Mouse (Mus musculus): ENCODE results near the gene Fetub. TPM values are rescaled to one million over a fixed set of nuclear protein-coding genes. Genes with fewer than 3 reads are reported as not detected.

The Fetub gene
- polyA plus RNA-seq, 1 experiment from 2014 or later: not detected

DNA sequence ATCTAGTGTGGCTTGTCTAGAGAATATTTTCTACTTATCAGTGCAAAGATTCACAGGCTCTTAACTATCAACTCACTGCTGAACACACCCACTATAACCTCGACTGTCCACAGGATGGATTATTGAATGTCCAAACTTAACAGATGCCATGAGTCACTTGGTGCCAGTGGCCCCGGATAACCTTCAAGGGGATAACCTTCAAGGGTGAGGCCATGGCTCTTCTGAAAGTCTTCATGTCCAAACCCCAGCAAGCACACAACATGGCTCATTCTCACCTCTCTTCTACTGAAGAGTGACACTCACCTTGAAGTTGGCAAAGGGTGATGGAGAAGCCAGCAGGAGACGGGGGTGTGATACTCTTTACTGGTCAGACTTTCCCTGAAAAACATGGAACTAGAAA, 31.4 kb upstream of the Fetub start:
- H3K9ac ChIP-seq: no peak overlapping the region
- no peak overlapping the region for H3K4me3 ChIP-seq
- no peak overlapping the region for H3K27ac ChIP-seq
- no peaks in the 10 kb centered on the region for H3K27me3 ChIP-seq
- no peak for ATAC-seq (replicated peaks; ENCODE audit: insufficient number of reproducible peaks, insufficient read depth, low FRiP score, low read depth)
- H3K4me1 ChIP-seq (replicated peaks): 0 out of 2 replicates have a peak, but pooled peaks cover 2% of the 10 kb centered on the region
- no peaks in the 10 kb centered on the region for H3K36me3 ChIP-seq
- H3K4me2 ChIP-seq: no peak overlapping the region
- 69% methylated on average over 3 of the region's 3 CpGs for WGBS
- no peaks in the 10 kb centered on the region for H3K9me3 ChIP-seq (replicated peaks)

DNA sequence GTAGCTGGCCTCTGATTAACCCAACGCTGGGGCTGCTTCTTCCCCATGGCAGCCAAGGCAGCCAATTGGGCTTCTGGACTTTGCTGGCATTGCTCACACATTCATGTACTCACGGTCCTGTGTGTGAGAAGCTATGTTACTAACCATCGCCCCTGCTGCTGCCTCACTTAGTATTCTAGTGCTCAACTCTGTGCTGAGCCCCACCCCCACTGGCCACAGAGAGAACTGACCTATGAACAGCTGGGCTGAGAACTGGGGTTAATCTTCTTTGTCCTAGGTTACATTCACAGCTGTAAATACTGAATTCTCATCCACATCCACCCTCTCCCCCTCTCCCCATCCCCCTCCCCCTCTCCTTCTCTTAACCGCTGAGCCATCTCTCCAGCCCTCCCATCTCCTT, 29.3 kb upstream of the Fetub start:
- no peak overlapping the region for H3K9ac ChIP-seq
- H3K36me3 ChIP-seq: no peaks in the 10 kb centered on the region
- no peak overlapping the region for H3K4me2 ChIP-seq
- WGBS: 75% methylated on average over 4 of the region's 4 CpGs
- H3K9me3 ChIP-seq (replicated peaks): no peaks in the 10 kb centered on the region
- H3K27me3 ChIP-seq: no peaks in the 10 kb centered on the region
- H3K4me3 ChIP-seq: no peak overlapping the region
- no peak overlapping the region for H3K27ac ChIP-seq
- no peak for ATAC-seq (replicated peaks; ENCODE audit: insufficient number of reproducible peaks, insufficient read depth, low FRiP score, low read depth)
- no peaks in the 10 kb centered on the region for H3K4me1 ChIP-seq (replicated peaks)

DNA sequence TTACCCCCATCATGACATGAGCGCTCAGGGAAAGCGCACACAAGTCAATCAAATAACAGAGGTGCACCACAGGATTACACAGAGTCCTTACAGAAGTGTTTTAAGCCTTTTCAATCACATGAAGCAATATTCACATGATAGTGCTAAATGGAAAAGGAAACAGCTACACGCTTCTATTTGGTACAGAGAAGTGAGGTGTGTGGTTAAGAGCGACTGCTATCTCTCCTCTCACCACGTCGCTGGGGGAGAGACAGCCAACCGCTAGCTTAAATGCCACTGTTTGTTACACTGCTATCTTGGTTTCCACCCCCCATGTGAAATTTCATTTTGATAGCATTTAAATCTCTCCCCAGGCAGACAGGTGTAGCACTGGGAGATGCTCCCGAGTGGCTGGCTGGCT, 28.4 kb upstream of the Fetub start:
- Histone ChIP-seq H3K27ac (no peak overlapping the region), H3K27me3 (no peaks in the 10 kb centered on the region), H3K4me2 (no peak overlapping the region), H3K9ac (no peak overlapping the region), H3K4me3 (no peak overlapping the region), H3K36me3 (no peaks in the 10 kb centered on the region), H3K9me3 (replicated peaks) (no peaks in the 10 kb centered on the region), H3K4me1 (replicated peaks) (no peaks in the 10 kb centered on the region)
- ATAC-seq (replicated peaks; ENCODE audit: insufficient number of reproducible peaks, insufficient read depth, low FRiP score, low read depth): no peak
- 74% methylated on average over 8 of the region's 8 CpGs for WGBS

DNA sequence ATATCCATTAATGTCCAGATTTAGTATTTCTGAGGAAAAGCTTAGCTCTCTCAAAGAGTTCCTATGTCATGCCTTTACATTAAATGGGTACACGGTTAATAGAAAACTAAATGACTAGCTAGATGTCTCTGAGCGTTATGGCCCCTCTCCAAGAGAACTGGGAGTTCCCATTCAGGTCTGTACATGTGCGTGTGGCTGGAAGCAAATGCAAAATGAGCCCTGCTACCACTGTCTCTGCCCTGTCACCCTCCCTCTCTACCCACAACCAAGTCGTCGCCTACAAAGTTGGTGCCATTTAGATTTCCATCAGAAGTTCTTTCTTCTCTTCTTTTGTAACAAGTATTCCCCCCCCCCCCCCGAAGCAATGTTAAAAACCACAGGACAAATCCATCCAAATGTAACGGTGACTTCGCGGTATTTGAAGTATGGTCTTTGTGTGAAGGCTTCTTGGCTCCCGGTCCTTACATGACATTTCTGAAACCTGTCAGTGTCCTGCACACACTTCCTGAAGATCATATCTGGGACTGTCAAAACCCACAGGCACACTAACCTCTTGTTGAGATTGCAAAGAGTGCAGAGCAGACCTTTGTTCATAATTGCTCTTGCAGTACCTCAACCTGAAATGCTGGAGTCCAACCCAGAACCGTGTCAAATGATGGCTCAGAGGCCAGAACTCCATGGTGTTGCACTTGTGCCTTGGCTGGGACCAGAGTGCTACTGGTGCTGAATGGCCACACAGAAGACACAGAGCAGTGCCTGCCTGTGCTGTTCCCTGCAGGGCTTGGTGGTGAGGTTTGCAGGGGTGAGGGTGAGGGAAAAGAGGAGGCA, 27.2 kb upstream of the Fetub start, which contains the start of gene Ahsg:
Gene Ahsg (plus strand): TSS at position 595 of the 828 bp plus-strand sequence.
- Histone ChIP-seq H3K9me3 (replicated peaks) (no peaks in the 10 kb centered on the region), H3K27me3 (no peaks in the 10 kb centered on the region), H3K27ac (no peak within 1 kb of the TSS), H3K4me2 (no peak within 1 kb of the TSS), H3K36me3 (no peaks in the 10 kb centered on the region), H3K4me1 (replicated peaks) (no peaks in the 10 kb centered on the region), H3K9ac (no peak within 1 kb of the TSS), H3K4me3 (no peak within 1 kb of the TSS)
- 71% methylated on average over 11 of the region's 11 CpGs for WGBS
- ATAC-seq (replicated peaks; ENCODE audit: insufficient number of reproducible peaks, insufficient read depth, low FRiP score, low read depth): no peak

DNA sequence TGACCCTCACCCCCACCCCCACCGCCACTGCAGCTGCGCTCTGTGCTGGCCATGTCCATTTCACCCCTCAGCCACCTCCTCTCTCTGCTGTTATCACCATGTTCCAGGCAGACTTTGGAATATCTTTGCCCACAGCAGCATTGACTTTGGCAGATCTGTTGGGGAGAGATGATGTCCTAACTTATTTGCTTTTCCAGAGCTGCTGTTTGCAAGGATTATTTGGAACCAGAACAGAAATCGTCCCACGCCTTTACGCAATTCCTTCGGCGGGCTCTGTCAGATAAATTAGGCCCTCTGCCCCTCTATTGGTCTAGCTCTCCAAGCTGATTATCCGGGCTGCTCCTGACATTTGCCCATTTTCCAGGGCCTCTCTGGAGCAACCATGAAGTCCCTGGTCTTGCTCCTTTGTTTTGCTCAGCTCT, 26.4 kb upstream of the Fetub start:
- no peaks in the 10 kb centered on the region for H3K9me3 ChIP-seq (replicated peaks)
- no peak overlapping the region for H3K4me3 ChIP-seq
- H3K9ac ChIP-seq: no peak overlapping the region
- H3K27ac ChIP-seq: no peak overlapping the region
- H3K27me3 ChIP-seq: no peaks in the 10 kb centered on the region
- no peaks in the 10 kb centered on the region for H3K4me1 ChIP-seq (replicated peaks)
- no peaks in the 10 kb centered on the region for H3K36me3 ChIP-seq
- 76% methylated on average over 8 of the region's 8 CpGs for WGBS
- H3K4me2 ChIP-seq: no peak overlapping the region
- no peak for ATAC-seq (replicated peaks; ENCODE audit: insufficient number of reproducible peaks, insufficient read depth, low FRiP score, low read depth)

DNA sequence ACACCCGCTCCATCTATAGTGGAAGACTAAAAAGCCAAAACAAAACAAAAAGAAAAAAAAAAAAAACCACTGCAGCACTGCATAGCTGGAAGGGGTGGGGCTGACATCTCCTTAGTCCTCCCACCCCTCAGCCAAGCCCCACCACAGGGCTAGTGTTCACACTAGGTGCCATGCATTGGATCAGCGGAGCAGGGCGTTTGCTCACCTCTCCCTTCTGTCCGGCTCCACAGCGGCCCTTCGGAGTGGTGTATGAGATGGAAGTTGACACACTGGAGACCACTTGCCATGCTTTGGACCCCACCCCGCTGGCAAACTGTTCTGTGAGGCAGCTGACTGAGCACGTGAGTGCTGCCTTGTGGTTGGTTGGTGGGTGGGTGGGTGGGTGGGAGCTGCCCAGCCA, 24.0 kb upstream of the Fetub start:
- no peaks in the 10 kb centered on the region for H3K27me3 ChIP-seq
- H3K9me3 ChIP-seq (replicated peaks): no peaks in the 10 kb centered on the region
- no peaks in the 10 kb centered on the region for H3K36me3 ChIP-seq
- no peak overlapping the region for H3K4me2 ChIP-seq
- H3K4me3 ChIP-seq: no peak overlapping the region
- H3K27ac ChIP-seq: no peak overlapping the region
- ATAC-seq (replicated peaks; ENCODE audit: insufficient number of reproducible peaks, insufficient read depth, low FRiP score, low read depth): no peak
- WGBS: 66% methylated on average over 8 of the region's 8 CpGs
- no peaks in the 10 kb centered on the region for H3K4me1 ChIP-seq (replicated peaks)
- H3K9ac ChIP-seq: no peak overlapping the region

DNA sequence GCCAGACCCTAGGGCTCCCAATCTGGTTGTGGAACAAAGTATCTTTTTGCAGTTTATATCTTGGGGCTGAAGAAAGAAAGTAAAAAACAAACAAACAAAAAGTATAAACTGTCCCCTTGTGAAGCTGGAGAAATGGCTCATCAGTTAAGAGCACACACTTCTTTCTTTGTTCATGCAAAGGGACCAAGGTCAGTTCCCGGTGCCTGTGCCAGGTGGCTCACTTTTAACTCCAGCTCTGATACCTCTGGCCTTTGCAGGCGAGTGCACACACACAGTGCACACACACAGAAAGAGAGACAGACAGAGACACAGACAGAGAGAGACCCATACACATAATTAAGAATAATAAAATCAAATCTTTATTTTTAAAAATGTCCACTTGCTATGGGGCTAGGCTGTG, 21.5 kb upstream of the Fetub start:
- no peaks in the 10 kb centered on the region for H3K9me3 ChIP-seq (replicated peaks)
- H3K4me1 ChIP-seq (replicated peaks): no peaks in the 10 kb centered on the region
- no peak overlapping the region for H3K4me3 ChIP-seq
- WGBS: 51% methylated on average over 2 of the region's 2 CpGs
- no peak overlapping the region for H3K4me2 ChIP-seq
- no peaks in the 10 kb centered on the region for H3K36me3 ChIP-seq
- no peak for ATAC-seq (replicated peaks; ENCODE audit: insufficient number of reproducible peaks, insufficient read depth, low FRiP score, low read depth)
- H3K27ac ChIP-seq: no peak overlapping the region
- H3K27me3 ChIP-seq: no peaks in the 10 kb centered on the region
- H3K9ac ChIP-seq: no peak overlapping the region

DNA sequence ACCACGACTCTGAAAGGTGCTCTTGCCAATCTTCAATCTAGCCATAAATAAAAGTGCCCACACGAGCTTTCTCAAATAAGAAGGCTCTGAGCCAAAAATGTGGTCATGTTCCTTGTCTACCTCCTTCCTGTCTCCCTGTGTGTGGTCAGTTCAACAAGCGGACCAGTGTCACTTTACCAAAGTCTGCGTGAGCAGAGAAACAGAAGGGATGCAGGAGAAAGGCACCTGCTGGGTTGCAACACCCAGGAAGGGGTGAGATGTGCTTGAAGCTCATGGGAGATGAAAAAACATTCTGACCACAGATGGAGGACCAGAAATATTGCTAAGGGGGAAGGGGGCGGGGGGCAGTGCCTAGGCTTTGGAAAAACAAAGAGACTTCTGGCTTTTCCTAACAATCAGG, 18.8 kb upstream of the Fetub start:
- H3K36me3 ChIP-seq: no peaks in the 10 kb centered on the region
- 50% methylated on average over 5 of the region's 5 CpGs for WGBS
- no peak overlapping the region for H3K9ac ChIP-seq
- no peaks in the 10 kb centered on the region for H3K4me1 ChIP-seq (replicated peaks)
- ATAC-seq (replicated peaks; ENCODE audit: insufficient number of reproducible peaks, insufficient read depth, low FRiP score, low read depth): no peak
- H3K4me3 ChIP-seq: no peak overlapping the region
- H3K9me3 ChIP-seq (replicated peaks): no peaks in the 10 kb centered on the region
- H3K4me2 ChIP-seq: no peak overlapping the region
- H3K27me3 ChIP-seq: no peaks in the 10 kb centered on the region
- H3K27ac ChIP-seq: no peak overlapping the region

DNA sequence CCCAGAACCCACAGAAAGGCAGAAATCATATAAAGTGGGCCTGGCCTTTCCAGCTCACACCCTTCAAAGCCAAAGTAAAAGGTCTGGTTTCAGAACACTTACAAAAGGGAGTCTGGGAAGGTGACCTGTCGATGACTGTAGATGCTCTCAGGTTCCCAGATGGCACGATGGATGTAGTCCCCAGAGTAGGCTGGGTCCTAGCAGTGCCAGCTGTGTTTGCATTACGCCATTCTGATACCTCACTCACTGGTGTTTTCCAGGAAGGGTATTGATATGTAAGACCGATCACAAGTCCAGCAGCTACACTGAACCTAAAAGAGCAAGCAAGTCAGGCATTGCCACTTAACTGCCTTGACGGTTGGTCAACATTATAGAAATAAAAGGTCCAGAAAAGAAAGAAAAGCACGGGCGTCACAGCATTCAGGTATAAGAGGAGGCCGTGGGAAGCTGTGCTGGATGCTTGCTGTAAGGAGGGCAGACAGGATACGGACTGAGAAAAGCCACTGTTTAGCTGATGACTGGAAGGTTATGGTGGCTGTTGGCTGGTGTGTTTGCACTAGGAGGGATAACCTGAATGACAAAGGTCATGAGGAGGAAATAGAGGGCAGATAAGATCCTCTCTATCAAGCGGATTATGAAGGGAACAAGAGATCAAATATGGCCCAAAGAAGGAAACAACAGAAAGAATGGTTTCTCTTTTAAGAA, 18.1 kb upstream of the Fetub start:
- Histone ChIP-seq H3K4me1 (replicated peaks) (no peaks in the 10 kb centered on the region), H3K9me3 (replicated peaks) (no peaks in the 10 kb centered on the region), H3K9ac (no peak overlapping the region), H3K36me3 (no peaks in the 10 kb centered on the region), H3K4me3 (no peak overlapping the region), H3K27me3 (no peaks in the 10 kb centered on the region), H3K4me2 (no peak overlapping the region), H3K27ac (no peak overlapping the region)
- 70% methylated on average over 10 of the region's 10 CpGs for whole genome bisulfite sequencing
- no peak for ATAC-seq (replicated peaks; ENCODE audit: insufficient number of reproducible peaks, insufficient read depth, low FRiP score, low read depth)

DNA sequence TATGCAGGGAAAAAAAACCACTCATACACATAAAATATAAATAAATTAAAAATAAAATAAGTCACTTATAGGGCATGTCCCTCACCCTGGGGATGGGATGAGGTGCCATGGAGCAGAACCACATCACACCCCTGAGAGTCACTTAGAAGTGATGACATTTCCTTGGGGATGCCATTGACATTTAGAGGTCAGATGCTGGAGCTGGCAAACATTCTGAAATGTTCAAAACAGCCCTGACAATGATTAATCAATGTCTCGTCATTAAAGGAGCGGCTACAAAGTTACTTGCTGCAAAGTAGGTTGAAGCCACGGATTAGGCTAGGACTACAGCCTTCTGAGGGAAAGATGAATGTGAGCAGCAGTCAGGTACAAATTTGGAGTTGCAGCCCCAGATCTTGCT, 16.8 kb upstream of the Fetub start:
- WGBS: 62% methylated on average over 3 of the region's 3 CpGs
- H3K9me3 ChIP-seq (replicated peaks): no peaks in the 10 kb centered on the region
- H3K4me3 ChIP-seq: no peak overlapping the region
- no peak for ATAC-seq (replicated peaks; ENCODE audit: insufficient number of reproducible peaks, insufficient read depth, low FRiP score, low read depth)
- no peaks in the 10 kb centered on the region for H3K4me1 ChIP-seq (replicated peaks)
- H3K27me3 ChIP-seq: no peaks in the 10 kb centered on the region
- H3K36me3 ChIP-seq: no peaks in the 10 kb centered on the region
- no peak overlapping the region for H3K9ac ChIP-seq
- no peak overlapping the region for H3K4me2 ChIP-seq
- no peak overlapping the region for H3K27ac ChIP-seq

DNA sequence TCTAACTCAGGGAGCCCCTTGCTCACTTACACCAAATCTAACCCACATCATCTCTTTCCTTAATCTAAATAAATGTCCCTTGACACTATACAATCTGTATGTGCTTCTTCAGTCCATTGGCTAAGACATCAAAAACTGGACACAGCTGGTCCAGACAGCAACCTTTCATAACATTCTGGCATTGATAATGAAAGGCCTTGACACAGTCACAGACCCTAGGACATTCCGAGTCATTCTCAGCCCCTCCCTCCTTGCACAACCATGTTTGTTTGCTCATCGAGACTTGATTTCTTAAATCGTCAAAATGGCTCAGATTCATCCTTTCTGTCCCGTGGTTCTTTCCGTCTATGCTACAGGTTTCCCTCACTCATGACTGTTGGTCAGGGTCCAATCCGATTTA, 8.8 kb upstream of the Fetub start:
- ATAC-seq (replicated peaks; ENCODE audit: insufficient number of reproducible peaks, insufficient read depth, low FRiP score, low read depth): no peak
- no peak overlapping the region for H3K4me3 ChIP-seq
- H3K36me3 ChIP-seq: no peaks in the 10 kb centered on the region
- H3K4me2 ChIP-seq: no peak overlapping the region
- no peaks in the 10 kb centered on the region for H3K4me1 ChIP-seq (replicated peaks)
- H3K27ac ChIP-seq: no peak overlapping the region
- H3K9me3 ChIP-seq (replicated peaks): no peaks in the 10 kb centered on the region
- no peak overlapping the region for H3K9ac ChIP-seq
- H3K27me3 ChIP-seq: no peaks in the 10 kb centered on the region
- 82% methylated on average over 6 of the region's 6 CpGs for WGBS

DNA sequence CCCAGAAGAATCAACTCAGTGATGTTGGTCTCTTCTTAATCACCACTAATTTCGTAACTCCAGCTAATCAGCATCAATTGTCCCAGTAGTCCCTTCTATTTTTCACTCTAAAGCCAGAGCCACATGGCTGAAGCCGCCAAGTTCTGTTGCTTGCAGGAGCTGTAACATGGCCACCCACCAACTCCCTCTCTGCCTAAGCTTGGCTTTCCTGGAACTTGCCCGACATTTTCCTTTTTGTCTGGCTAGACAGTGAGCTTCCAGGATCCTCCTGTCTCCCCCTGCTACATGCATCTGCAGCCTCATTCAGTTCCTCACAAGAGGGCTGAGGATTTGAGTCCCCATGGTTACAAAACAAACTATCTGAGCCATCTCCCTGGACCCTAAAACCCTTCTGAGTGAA, 6.1 kb upstream of the Fetub start:
- WGBS: 86% methylated on average over 3 of the region's 3 CpGs
- Histone ChIP-seq H3K9me3 (replicated peaks) (no peaks in the 10 kb centered on the region), H3K9ac (no peak overlapping the region), H3K4me1 (replicated peaks) (no peaks in the 10 kb centered on the region), H3K27ac (no peak overlapping the region), H3K36me3 (no peaks in the 10 kb centered on the region), H3K4me2 (no peak overlapping the region), H3K27me3 (no peaks in the 10 kb centered on the region), H3K4me3 (no peak overlapping the region)
- ATAC-seq (replicated peaks; ENCODE audit: insufficient number of reproducible peaks, insufficient read depth, low FRiP score, low read depth): no peak

All from heart, embryonic 15.5 days (tissue).